Mouse (Mus musculus): ENCODE data around the gene Lrba.

The Lrba gene

GRCm38 (mm10) chr3:86804265-86804664, 579.8 kb downstream of the Lrba start:
- no peak for DNase-seq

DNA sequence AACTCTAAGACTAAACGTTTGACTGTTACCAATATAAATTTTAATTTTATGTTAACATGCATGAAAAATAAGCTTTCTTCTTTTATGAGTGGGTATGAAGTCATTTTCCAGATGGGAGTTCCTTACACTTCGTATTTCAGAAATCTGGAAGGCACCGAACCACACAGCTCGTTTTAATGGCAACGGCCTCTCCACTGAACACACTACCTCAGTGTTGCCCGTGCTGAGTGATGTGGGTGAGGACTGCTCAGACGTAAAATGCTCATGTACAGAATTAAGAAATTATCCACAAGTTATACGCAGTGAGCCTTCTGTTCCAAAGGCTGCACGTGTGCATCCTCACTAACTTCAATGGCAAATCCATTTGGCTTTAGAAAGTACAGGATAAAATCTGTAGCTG, 582.4 kb downstream of the Lrba start:
- no peak for DNase-seq

DNA sequence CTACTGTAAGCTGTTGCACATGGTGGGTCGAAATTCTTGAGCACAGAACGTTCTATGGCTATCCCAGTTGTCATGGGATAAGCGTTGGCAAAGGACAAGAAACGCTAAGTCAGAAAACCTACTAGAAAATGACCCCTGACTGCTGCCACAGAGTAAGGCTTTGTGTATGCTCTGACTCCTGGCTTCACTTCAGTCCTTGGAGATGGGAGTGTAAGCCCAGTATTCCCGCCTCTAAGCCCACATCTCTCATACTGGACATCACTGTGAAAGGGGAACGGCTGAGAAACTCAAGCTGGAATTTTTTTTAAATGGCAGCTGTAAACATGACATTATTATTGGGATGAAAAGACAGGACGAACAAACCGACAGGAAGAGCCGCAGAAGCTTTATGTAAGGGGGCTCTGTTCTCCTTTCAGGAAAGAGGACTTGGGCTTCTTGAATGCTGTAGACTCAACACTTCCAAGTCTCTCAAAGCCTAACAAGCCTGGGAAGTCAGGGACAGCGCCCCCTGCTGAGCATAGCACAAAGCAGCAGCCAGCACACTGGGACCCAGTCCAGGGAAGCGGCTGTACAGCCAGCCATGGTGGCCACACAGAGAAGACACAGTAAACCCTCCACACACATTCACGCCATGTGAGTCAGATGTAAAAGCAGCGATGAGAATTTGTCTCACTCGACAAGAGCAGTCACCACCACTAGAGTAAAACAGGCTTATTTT, 583.4 kb downstream of the Lrba start:
- peak; percentile 90 to 91 for DNase-seq

DNA sequence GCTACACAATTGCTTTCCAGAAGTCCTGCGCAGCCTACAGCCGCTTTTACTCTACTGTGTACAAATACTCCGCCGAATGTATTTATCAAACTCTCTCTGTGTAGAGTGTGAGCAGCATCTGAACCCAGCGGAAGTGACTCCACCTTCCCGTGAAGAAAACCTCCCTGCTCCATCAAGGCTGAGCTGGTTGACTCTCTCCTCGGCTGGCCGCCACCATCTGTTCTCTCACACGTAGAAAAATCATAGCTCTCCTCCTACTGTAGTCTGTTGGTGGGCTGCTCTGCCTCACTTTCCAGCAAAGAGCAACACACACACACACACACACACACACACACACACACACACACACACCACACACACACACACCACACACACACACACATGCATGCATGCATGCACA, 584.7 kb downstream of the Lrba start:
- peak in 1 of 2 experiments; percentile 74 for DNase-seq

DNA sequence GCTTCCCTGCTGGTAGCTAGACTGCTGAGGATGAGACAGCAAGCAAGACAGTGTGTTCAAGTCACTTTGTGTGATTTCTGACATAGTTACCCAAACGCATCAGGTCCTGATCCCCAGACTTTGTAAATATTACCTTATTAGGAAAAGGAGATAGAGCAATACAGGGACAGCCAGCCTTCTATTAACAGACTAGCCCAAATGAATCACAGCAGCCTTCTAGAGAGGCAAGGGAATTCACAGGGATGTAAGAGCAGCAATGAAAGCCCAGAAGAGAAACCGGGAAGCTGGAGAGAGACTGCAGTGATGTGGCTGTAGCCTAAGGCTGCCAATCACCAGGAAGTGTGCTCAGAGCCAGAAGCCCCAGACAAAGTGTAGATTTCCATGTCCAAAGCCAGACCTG, 585.2 kb downstream of the Lrba start:
- no peak for DNase-seq

- no peak for DNase-seq
Measured at GRCm38 (mm10) chr3:86810908-86811307, 586.4 kb downstream of the Lrba start.

GRCm38 (mm10) chr3:86812689-86813088, 588.2 kb downstream of the Lrba start:
- peak; percentile 93 for DNase-seq

DNA sequence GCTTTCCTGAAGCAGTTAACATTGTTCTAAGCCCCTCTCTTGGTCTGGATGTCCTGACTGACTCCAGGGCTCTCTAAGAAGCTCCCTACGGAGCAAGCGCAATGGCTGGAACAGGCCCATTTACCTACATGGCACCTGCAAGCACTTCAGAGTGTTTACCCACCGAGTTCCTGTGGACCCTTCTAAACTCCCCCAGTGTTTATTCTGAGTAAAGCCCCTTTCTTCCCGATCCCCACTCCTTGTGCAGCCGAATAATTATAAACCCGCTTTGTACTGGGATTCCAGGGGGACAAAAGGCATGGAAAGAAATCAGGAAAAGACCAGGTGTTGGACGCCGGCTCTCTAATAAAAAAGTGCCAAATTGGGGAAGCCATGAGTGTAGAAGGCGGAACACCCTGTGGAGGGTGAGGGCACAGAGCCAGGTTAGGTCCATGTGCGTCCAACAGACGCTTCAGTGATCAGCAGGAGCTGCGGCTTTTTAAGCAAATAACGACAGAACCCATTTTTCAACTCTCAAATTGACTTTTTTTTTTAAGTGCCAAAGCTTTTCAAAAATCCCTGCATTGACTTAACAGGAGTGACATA, 593.6 kb downstream of the Lrba start:
- DNase-seq: peak; percentile 90 to 92

DNA sequence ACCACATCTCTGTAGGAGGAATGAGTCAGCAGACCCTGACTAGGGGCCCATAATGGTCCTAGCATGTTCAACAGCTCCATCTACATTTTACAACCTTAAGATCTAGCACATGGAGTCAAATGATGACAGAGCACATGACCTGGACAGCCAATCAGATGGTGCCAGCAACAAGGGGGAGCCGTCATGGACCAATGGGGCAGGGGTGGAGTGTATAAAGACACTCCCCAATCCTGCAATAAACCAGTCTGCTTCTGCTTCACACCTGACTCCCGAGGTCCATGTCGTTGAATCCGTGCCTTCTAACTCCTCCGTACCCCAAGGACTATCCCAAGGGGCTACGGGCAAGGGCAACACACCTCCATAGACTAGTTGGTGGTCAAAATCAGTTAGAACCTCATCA, 594.9 kb downstream of the Lrba start:
- DNase-seq: no peak

DNA sequence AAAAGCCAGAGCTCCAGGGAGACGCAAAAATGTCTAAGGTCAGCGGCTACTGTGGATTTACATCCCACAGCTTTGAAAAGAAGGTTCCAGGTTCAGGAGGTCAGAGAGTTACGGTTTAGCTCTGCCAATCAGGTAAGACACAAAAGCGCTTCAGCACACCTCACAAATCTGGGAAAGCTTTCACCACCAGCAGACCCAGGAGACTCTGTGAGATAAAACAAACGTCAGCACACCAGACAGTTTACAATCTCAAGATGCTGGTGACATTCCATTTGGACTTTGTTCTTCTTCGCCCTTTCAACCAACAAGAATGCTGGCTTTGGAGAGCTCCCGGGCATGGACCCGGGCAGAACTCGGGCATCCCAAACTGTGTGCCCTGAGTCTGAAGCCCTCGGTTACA, 595.9 kb downstream of the Lrba start:
- no peak for DNase-seq

- peak; percentile 53 to 63 for DNase-seq
Measured at GRCm38 (mm10) chr3:86821383-86821782, 596.9 kb downstream of the Lrba start.

DNA sequence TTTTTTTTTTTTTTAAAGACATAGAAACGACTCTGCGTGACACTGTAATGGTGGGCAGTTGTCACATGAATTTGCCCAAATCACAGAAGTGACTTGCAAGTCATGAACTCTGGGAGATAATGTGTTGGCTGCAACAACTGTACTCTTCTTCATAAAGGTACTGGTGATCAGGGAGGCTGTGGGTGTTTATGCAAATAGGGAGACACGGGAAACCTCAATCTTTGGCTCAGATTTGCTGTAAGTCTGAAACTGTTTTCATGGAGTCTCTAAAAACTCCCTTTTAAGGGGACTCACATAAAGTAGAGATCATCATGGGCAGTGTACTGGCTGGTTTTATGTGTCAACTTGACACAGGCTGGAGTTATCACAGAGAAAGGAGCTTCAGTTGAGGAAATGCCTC, 603.0 kb downstream of the Lrba start:
- DNase-seq: no peak

DNA sequence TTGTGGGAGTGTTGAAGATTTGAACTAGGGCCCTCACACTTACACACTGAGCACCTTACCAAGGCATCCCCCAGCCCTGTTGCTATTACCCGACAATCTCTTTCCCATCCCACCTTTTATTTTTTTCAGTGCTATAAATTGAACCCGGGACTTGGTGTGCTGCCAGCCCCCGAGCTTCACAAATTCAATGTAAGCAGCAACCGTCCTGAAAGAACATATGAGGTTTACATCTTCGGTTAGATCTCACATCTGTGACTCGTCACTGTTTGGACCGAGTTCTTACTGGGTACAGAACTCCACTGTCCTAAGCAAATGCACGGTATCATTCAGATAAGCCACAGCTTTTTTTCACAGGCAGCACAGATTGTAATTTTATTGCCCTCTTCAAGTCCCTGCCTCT, 607.6 kb downstream of the Lrba start:
- no peak for DNase-seq
